Mouse (Mus musculus): ENCODE results near the gene 2900026A02Rik. TPM values are rescaled to one million over a fixed set of nuclear protein-coding genes. Genes with fewer than 3 reads are reported as not detected.

2900026A02Rik gene
- polyA plus RNA-seq, 1 experiment, result 16.6 TPM

GRCm38 (mm10) chr5:113119861-113120465 lies 101.1 kb downstream of the 2900026A02Rik start:
- Histone ChIP-seq H3K36me3 (ENCODE audit: control insufficient read depth, insufficient read depth) (no peaks in the 10 kb centered on the region), H3K4me2 (ENCODE audit: low read depth) (no peak overlapping the region), H3K4me3 (no peak overlapping the region), H3K79me2 (ENCODE audit: control insufficient read depth, insufficient read depth) (no peaks in the 10 kb centered on the region), H3K27me3 (ENCODE audit: control insufficient read depth, insufficient read depth, insufficient read length) (no peaks in the 10 kb centered on the region), H3ac (ENCODE audit: control insufficient read depth, insufficient read length) (no peak overlapping the region)
- TF ChIP-seq CEBPB (IDR thresholded peaks at IDR 0.05; ENCODE audit: insufficient read depth, poor library complexity, severe bottlenecking) (no peak), MYOG (IDR thresholded peaks at IDR 0.05; ENCODE audit: control insufficient read depth in 1 of 3, insufficient read depth in 1 of 3, insufficient read length in 2 of 3, low read depth in 2 of 3) (no peak), SRF (IDR thresholded peaks at IDR 0.05; ENCODE audit: control insufficient read depth, insufficient read length, low read depth) (no peak), TCF12 (IDR thresholded peaks at IDR 0.05; ENCODE audit: insufficient read depth, poor library complexity, severe bottlenecking) (no peak), POLR2A (IDR thresholded peaks at IDR 0.05; ENCODE audit: insufficient read length, low read depth) (no peak), TCF3 (IDR thresholded peaks at IDR 0.05; ENCODE audit: insufficient read length, low read depth) (no peak), REST (IDR thresholded peaks at IDR 0.05; ENCODE audit: insufficient read depth, insufficient read length) (no peak)

GRCm38 (mm10) chr5:113119291-113119690 lies 101.7 kb downstream of the 2900026A02Rik start:
- TF ChIP-seq MYOD1 (IDR thresholded peaks at IDR 0.05; ENCODE audit: control insufficient read depth in 1 of 3, insufficient read length in 2 of 3, low read depth in 2 of 3) (no peak), SRF (IDR thresholded peaks at IDR 0.05; ENCODE audit: control insufficient read depth, insufficient read length, low read depth) (no peak), CEBPB (IDR thresholded peaks at IDR 0.05; ENCODE audit: insufficient read depth, poor library complexity, severe bottlenecking) (no peak), MAX (IDR thresholded peaks at IDR 0.05; ENCODE audit: low read depth) (no peak), MYOG (IDR thresholded peaks at IDR 0.05; ENCODE audit: control insufficient read depth in 1 of 3, insufficient read depth in 1 of 3, insufficient read length in 2 of 3, low read depth in 2 of 3) (no peak)
- Histone ChIP-seq H3K79me2 (ENCODE audit: control insufficient read depth, insufficient read depth) (no peaks in the 10 kb centered on the region), H3K4me3 (no peak overlapping the region), H3ac (ENCODE audit: control insufficient read depth, insufficient read length) (no peak overlapping the region), H3K27me3 (ENCODE audit: control insufficient read depth, insufficient read depth, insufficient read length) (no peaks in the 10 kb centered on the region), H3K36me3 (ENCODE audit: control insufficient read depth, insufficient read depth) (no peaks in the 10 kb centered on the region), H3K4me2 (ENCODE audit: low read depth) (no peak overlapping the region)

- TF ChIP-seq SRF (IDR thresholded peaks at IDR 0.05; ENCODE audit: control insufficient read depth, insufficient read length, low read depth), result no peak
- TF ChIP-seq CEBPB (IDR thresholded peaks at IDR 0.05; ENCODE audit: insufficient read depth, poor library complexity, severe bottlenecking), result no peak
- no peak for TF ChIP-seq MAX (IDR thresholded peaks at IDR 0.05; ENCODE audit: low read depth)
- TF ChIP-seq TCF3 (IDR thresholded peaks at IDR 0.05; ENCODE audit: insufficient read length, low read depth), result no peak
- TF ChIP-seq USF1 (IDR thresholded peaks at IDR 0.05; ENCODE audit: low read depth), result no peak
- TF ChIP-seq TCF12 (IDR thresholded peaks at IDR 0.05; ENCODE audit: insufficient read depth, poor library complexity, severe bottlenecking), result no peak
- Histone ChIP-seq H3ac (ENCODE audit: control insufficient read depth, insufficient read length) (no peak overlapping the region), H3K36me3 (ENCODE audit: control insufficient read depth, insufficient read depth) (no peaks in the 10 kb centered on the region)
Measured at GRCm38 (mm10) chr5:113118695-113119094, 102.3 kb downstream of the 2900026A02Rik start.

GRCm38 (mm10) chr5:113117361-113117760 lies 103.7 kb downstream of the 2900026A02Rik start:
- Histone ChIP-seq H3K36me3 (ENCODE audit: control insufficient read depth, insufficient read depth) (no peaks in the 10 kb centered on the region), H3ac (ENCODE audit: control insufficient read depth, insufficient read length) (no peak overlapping the region), H3K4me3 (no peak overlapping the region), H3K79me2 (ENCODE audit: control insufficient read depth, insufficient read depth) (no peaks in the 10 kb centered on the region), H3K4me2 (ENCODE audit: low read depth) (no peak overlapping the region), H3K27me3 (ENCODE audit: control insufficient read depth, insufficient read depth, insufficient read length) (no peaks in the 10 kb centered on the region)
- TF ChIP-seq USF1 (IDR thresholded peaks at IDR 0.05; ENCODE audit: low read depth), result no peak
- TF ChIP-seq CEBPB (IDR thresholded peaks at IDR 0.05; ENCODE audit: insufficient read depth, poor library complexity, severe bottlenecking), result no peak
- no peak for TF ChIP-seq MYOG (IDR thresholded peaks at IDR 0.05; ENCODE audit: control insufficient read depth in 1 of 3, insufficient read depth in 1 of 3, insufficient read length in 2 of 3, low read depth in 2 of 3)
- TF ChIP-seq TCF12 (IDR thresholded peaks at IDR 0.05; ENCODE audit: insufficient read depth, poor library complexity, severe bottlenecking), result no peak
- no peak for TF ChIP-seq POLR2AphosphoS2 (IDR thresholded peaks at IDR 0.05; ENCODE audit: insufficient read length, low read depth)
- TF ChIP-seq E2F4 (IDR thresholded peaks at IDR 0.05; ENCODE audit: insufficient read depth), result no peak
- no peak for TF ChIP-seq MAX (IDR thresholded peaks at IDR 0.05; ENCODE audit: low read depth)
- no peak for TF ChIP-seq SRF (IDR thresholded peaks at IDR 0.05; ENCODE audit: control insufficient read depth, insufficient read length, low read depth)
- TF ChIP-seq REST (IDR thresholded peaks at IDR 0.05; ENCODE audit: insufficient read depth, insufficient read length), result no peak
- no peak for TF ChIP-seq MYOD1 (IDR thresholded peaks at IDR 0.05; ENCODE audit: control insufficient read depth in 1 of 3, insufficient read length in 2 of 3, low read depth in 2 of 3)

More at GRCm38 (mm10) chr5:113118695-113119094, 102.3 kb downstream of the 2900026A02Rik start:
- no peak overlapping the region for H3K4me3 ChIP-seq
- H3K27me3 ChIP-seq (ENCODE audit: control insufficient read depth, insufficient read depth, insufficient read length), result no peaks in the 10 kb centered on the region
- H3K79me2 ChIP-seq (ENCODE audit: control insufficient read depth, insufficient read depth), result no peaks in the 10 kb centered on the region
- no peak overlapping the region for H3K4me2 ChIP-seq (ENCODE audit: low read depth)

- no peaks in the 10 kb centered on the region for H3K79me2 ChIP-seq (ENCODE audit: control insufficient read depth, insufficient read depth)
- no peak overlapping the region for H3K4me2 ChIP-seq (ENCODE audit: low read depth)
- H3ac ChIP-seq (ENCODE audit: control insufficient read depth, insufficient read length), result no peak overlapping the region
- H3K27me3 ChIP-seq (ENCODE audit: control insufficient read depth, insufficient read depth, insufficient read length), result no peaks in the 10 kb centered on the region
- no peaks in the 10 kb centered on the region for H3K36me3 ChIP-seq (ENCODE audit: control insufficient read depth, insufficient read depth)
- TF ChIP-seq MAX (IDR thresholded peaks at IDR 0.05; ENCODE audit: low read depth), result no peak
- no peak for TF ChIP-seq E2F4 (IDR thresholded peaks at IDR 0.05; ENCODE audit: insufficient read depth)
- TF ChIP-seq TCF3 (IDR thresholded peaks at IDR 0.05; ENCODE audit: insufficient read length, low read depth), result no peak
- TF ChIP-seq CEBPB (IDR thresholded peaks at IDR 0.05; ENCODE audit: insufficient read depth, poor library complexity, severe bottlenecking), result no peak
- no peak for TF ChIP-seq REST (IDR thresholded peaks at IDR 0.05; ENCODE audit: insufficient read depth, insufficient read length)
- no peak for TF ChIP-seq USF1 (IDR thresholded peaks at IDR 0.05; ENCODE audit: low read depth)
- TF ChIP-seq MYOG (IDR thresholded peaks at IDR 0.05; ENCODE audit: control insufficient read depth in 1 of 3, insufficient read depth in 1 of 3, insufficient read length in 2 of 3, low read depth in 2 of 3), result no peak
- H3K4me3 ChIP-seq, result no peak overlapping the region
Measured at GRCm38 (mm10) chr5:113115896-113116295, 105.1 kb downstream of the 2900026A02Rik start.

Data from myocyte (in vitro differentiated cells).